Mouse (Mus musculus): ENCODE data around the gene Coq5. TPM values are rescaled to one million over a fixed set of nuclear protein-coding genes. Genes with fewer than 3 reads are reported as not detected.
A peak's percentile ranks its signal among the peaks of the same experiment; 100 is the strongest.

Coq5 gene
- polyA plus RNA-seq, 1 experiment from 2014 or later, result 58.7 TPM

GRCm38 (mm10) chr5:115240191-115240590, 39.3 kb upstream of the Coq5 start:
- H3K4me1 ChIP-seq (replicated peaks), result peaks cover 18% of the 10 kb centered on the region
- H3K4me2 ChIP-seq, result no peak overlapping the region
- no peak overlapping the region for H3K4me3 ChIP-seq
- no peaks in the 10 kb centered on the region for H3K27me3 ChIP-seq
- peaks cover 56% of the 10 kb centered on the region for H3K36me3 ChIP-seq
- no peak for ATAC-seq (ENCODE audit: low read depth)
- no peaks in the 10 kb centered on the region for H3K9me3 ChIP-seq
- no peak overlapping the region for H3K9ac ChIP-seq
- WGBS, result 88% methylated on average over 11 of the region's 11 CpGs
- H3K27ac ChIP-seq (replicated peaks), result no peak overlapping the region

GRCm38 (mm10) chr5:115255472-115255871, 24.0 kb upstream of the Coq5 start:
- Histone ChIP-seq H3K9ac (no peak overlapping the region), H3K4me2 (no peak overlapping the region), H3K27me3 (no peaks in the 10 kb centered on the region), H3K9me3 (no peaks in the 10 kb centered on the region), H3K27ac (replicated peaks) (no peak overlapping the region), H3K4me1 (replicated peaks) (no peaks in the 10 kb centered on the region; the same call in 1 of the 2 replicates), H3K36me3 (peaks cover 68% of the 10 kb centered on the region), H3K4me3 (no peak overlapping the region)
- WGBS, result 82% methylated on average over 1 of the region's 1 CpGs
- ATAC-seq (ENCODE audit: low read depth), result no peak

GRCm38 (mm10) chr5:115256909-115257546, 22.4 kb upstream of the Coq5 start:
- H3K4me1 ChIP-seq (replicated peaks), result no peaks in the 10 kb centered on the region; the same call in 1 of the 2 replicates
- no peak overlapping the region for H3K4me3 ChIP-seq
- no peaks in the 10 kb centered on the region for H3K9me3 ChIP-seq
- no peak overlapping the region for H3K27ac ChIP-seq (replicated peaks)
- 92% methylated on average over 10 of the region's 10 CpGs for WGBS
- no peak overlapping the region for H3K4me2 ChIP-seq
- H3K9ac ChIP-seq, result no peak overlapping the region
- H3K27me3 ChIP-seq, result no peaks in the 10 kb centered on the region
- ATAC-seq (ENCODE audit: low read depth), result no peak
- H3K36me3 ChIP-seq, result peaks cover 55% of the 10 kb centered on the region

DNA sequence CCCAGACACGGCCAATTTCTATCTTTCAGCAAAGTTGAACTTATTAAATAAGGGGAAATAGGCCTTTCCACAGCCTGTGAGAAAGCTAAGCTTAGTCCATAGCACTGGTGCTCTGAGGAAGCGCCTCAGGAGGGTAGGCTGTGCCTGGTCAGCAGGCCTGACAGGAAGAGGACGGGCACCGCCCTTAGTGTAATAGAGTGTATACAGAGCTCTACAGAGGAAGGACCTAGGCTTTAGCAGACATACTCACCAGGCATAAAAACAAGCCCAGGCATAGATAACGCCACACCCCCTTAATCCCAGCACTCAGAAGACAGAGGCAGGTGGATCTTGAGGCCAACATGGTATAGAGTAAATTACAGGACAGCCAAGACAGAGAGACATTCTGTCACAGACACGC, 19.1 kb upstream of the Coq5 start:
- Histone ChIP-seq H3K9ac (no peak overlapping the region), H3K4me2 (no peak overlapping the region), H3K9me3 (no peaks in the 10 kb centered on the region), H3K36me3 (peaks cover 49% of the 10 kb centered on the region), H3K27ac (replicated peaks) (no peak overlapping the region), H3K4me1 (replicated peaks) (peaks cover 4% of the 10 kb centered on the region; the same call in 1 of the 2 replicates), H3K27me3 (no peaks in the 10 kb centered on the region), H3K4me3 (no peak overlapping the region)
- no peak for ATAC-seq (ENCODE audit: low read depth)
- WGBS, result 89% methylated on average over 6 of the region's 6 CpGs

DNA sequence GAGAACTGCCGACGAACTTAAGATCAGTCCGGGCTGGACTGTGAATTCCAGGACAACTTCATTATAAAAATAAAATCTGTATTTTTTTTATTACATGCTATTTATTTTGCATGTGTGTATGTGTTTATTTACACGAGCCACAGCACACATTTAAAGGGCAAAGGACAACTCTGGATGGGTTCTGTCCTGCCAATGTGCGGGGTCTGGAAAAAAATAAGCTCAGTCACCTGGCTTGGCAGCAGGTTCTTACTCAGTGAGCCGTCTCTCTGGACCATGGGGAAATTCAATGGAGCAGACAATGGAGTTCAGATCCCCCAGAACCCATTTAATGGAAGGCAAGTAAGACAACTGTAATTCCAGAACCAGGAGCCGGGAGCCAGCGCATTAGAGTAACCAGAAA, 18.3 kb upstream of the Coq5 start:
- no peak overlapping the region for H3K27ac ChIP-seq (replicated peaks)
- H3K9ac ChIP-seq, result no peak overlapping the region
- no peaks in the 10 kb centered on the region for H3K27me3 ChIP-seq
- no peak overlapping the region for H3K4me2 ChIP-seq
- WGBS, result 88% methylated on average over 8 of the region's 8 CpGs
- H3K9me3 ChIP-seq, result no peaks in the 10 kb centered on the region
- peaks cover 9% of the 10 kb centered on the region; the same call in 1 of the 2 replicates for H3K4me1 ChIP-seq (replicated peaks)
- ATAC-seq (ENCODE audit: low read depth), result no peak
- no peak overlapping the region for H3K4me3 ChIP-seq
- peaks cover 42% of the 10 kb centered on the region for H3K36me3 ChIP-seq

DNA sequence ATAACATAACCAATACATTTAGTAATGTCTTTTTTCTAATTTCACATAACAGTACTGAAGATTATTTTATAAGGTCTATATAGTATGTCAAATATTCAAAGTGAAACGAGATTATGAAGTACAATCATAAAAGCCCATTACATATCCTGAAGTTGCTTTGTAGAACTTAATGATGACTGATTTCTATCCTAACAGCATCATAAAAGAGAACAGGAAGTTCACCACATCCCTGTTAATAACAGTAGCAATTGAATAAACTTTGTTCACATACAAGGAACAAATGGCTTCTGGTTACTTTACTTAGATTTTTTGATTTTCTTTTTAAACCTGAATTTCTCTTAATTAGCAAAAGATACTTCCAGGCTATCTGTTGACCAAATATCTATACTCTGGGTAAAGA, 17.6 kb upstream of the Coq5 start:
- H3K4me3 ChIP-seq, result no peak overlapping the region
- no peaks in the 10 kb centered on the region for H3K9me3 ChIP-seq
- no peak for ATAC-seq (ENCODE audit: low read depth)
- no peak overlapping the region for H3K9ac ChIP-seq
- no peak overlapping the region for H3K27ac ChIP-seq (replicated peaks)
- H3K36me3 ChIP-seq, result peaks cover 42% of the 10 kb centered on the region
- H3K4me2 ChIP-seq, result no peak overlapping the region
- WGBS, result 87% methylated on average over 1 of the region's 1 CpGs
- H3K4me1 ChIP-seq (replicated peaks), result peaks cover 16% of the 10 kb centered on the region; the same call in 1 of the 2 replicates
- no peaks in the 10 kb centered on the region for H3K27me3 ChIP-seq

GRCm38 (mm10) chr5:115262502-115263291, 16.8 kb upstream of the Coq5 start:
- ATAC-seq (ENCODE audit: low read depth), result no peak
- no peaks in the 10 kb centered on the region for H3K9me3 ChIP-seq
- WGBS, result 86% methylated on average over 14 of the region's 14 CpGs
- H3K36me3 ChIP-seq, result peaks cover 34% of the 10 kb centered on the region
- H3K4me1 ChIP-seq (replicated peaks), result peaks cover 24% of the 10 kb centered on the region
- no peak overlapping the region for H3K9ac ChIP-seq
- no peak overlapping the region for H3K4me3 ChIP-seq
- no peak overlapping the region for H3K27ac ChIP-seq (replicated peaks)
- no peak overlapping the region for H3K4me2 ChIP-seq
- H3K27me3 ChIP-seq, result no peaks in the 10 kb centered on the region

DNA sequence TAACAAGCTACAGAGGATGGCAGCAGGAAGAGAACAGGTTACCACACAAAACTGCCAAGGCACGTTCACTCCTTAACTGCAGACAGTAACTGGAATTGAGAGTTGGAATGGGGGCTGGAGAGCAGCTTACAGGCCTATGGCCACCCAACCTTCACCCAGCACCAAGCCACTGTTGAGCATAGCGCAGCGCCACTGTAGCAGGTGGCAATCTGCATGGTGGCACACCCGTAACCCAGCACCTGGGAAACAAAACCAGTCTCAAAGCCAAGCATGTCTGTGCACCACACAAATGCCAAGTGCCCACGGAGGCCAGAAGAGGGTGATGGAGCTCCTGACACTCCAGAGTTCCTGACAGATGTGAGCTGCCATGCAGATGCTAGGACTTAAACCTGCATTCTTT, 13.1 kb upstream of the Coq5 start:
- H3K9ac ChIP-seq, result no peak overlapping the region
- H3K36me3 ChIP-seq, result peaks cover 30% of the 10 kb centered on the region
- 93% methylated on average over 5 of the region's 5 CpGs for WGBS
- peaks cover 58% of the 10 kb centered on the region for H3K4me1 ChIP-seq (replicated peaks)
- H3K4me2 ChIP-seq, result no peak overlapping the region
- H3K27ac ChIP-seq (replicated peaks), result no peak overlapping the region
- no peaks in the 10 kb centered on the region for H3K9me3 ChIP-seq
- H3K4me3 ChIP-seq, result no peak overlapping the region
- ATAC-seq (ENCODE audit: low read depth), result no peak
- no peaks in the 10 kb centered on the region for H3K27me3 ChIP-seq

DNA sequence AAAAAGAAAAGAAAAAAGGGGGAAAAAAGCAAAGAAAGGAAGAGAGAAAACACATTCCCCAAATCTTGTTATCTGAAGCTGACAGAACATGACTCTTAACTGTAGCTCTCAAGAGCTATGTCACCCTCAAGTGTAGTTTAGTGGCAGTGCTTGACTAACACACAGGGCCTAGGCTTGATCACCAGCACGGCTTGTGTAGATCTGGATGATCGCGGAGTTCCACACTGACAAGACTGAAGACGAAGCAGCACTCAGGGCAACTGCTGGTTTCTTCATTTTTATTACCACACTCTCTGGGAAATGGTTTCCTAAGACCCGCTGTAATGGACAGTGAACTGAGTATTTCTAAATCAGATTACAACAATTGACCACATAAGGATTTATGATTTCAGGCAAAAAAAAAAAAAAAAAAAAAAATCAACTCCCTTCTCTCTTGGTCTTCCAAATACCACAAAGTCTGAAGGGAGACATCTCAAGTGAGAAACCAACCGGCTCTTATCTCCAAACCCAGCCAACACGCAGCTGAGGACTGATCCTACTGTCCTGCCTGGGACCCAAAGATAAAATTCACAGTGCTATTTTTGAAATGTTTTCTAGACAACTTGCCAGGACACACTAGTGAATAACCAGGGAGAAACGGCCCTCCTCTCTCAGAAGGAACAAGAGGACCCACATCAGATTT, 12.5 kb upstream of the Coq5 start:
- 88% methylated on average over 8 of the region's 8 CpGs for WGBS
- peaks cover 30% of the 10 kb centered on the region for H3K36me3 ChIP-seq
- no peak overlapping the region for H3K9ac ChIP-seq
- no peak overlapping the region for H3K4me2 ChIP-seq
- H3K9me3 ChIP-seq, result no peaks in the 10 kb centered on the region
- no peak overlapping the region for H3K4me3 ChIP-seq
- peaks cover 62% of the 10 kb centered on the region for H3K4me1 ChIP-seq (replicated peaks)
- no peak for ATAC-seq (ENCODE audit: low read depth)
- H3K27ac ChIP-seq (replicated peaks), result no peak overlapping the region
- no peaks in the 10 kb centered on the region for H3K27me3 ChIP-seq

DNA sequence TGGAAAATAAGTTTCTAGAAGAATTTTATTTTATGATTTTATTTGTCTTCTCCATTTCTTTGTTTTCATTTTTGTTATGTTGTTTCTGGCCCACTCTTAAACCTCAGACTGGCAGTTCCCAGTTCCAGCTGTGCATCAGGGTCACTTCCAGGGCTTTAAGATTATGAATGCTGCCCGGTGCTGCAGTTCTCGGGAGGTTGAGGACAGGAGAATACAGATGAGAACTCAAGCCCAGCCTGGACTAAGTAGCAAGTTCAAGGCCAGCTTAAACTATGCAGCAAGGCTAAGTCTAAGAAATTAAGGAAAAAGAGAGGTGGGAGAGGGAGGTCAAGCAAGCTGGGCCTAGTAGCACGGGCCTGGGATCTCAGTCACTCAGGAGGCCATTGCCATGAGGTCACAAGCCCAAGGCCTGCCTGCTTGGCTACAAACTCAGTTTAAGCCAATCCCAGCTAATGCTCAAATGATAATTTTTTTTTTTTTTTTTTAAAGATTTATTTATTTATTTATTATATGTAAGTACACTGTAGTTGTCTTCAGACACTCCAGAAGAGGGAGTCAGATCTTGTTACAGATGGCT, 11.9 kb upstream of the Coq5 start:
- H3K36me3 ChIP-seq, result peaks cover 30% of the 10 kb centered on the region
- H3K4me3 ChIP-seq, result no peak overlapping the region
- H3K9ac ChIP-seq, result no peak overlapping the region
- no peak overlapping the region for H3K27ac ChIP-seq (replicated peaks)
- H3K4me2 ChIP-seq, result no peak overlapping the region
- no peaks in the 10 kb centered on the region for H3K9me3 ChIP-seq
- 79% methylated on average over 3 of the region's 3 CpGs for WGBS
- peaks cover 62% of the 10 kb centered on the region for H3K4me1 ChIP-seq (replicated peaks)
- H3K27me3 ChIP-seq, result no peaks in the 10 kb centered on the region
- no peak for ATAC-seq (ENCODE audit: low read depth)

- Histone ChIP-seq H3K9me3 (no peaks in the 10 kb centered on the region), H3K9ac (no peak overlapping the region), H3K4me2 (0 out of 2 replicates have a peak overlapping the region, but pooled peaks have one; percentile 91), H3K4me3 (no peak overlapping the region), H3K27ac (replicated peaks) (no peak overlapping the region), H3K27me3 (no peaks in the 10 kb centered on the region), H3K4me1 (replicated peaks) (peaks cover 65% of the 10 kb centered on the region), H3K36me3 (peaks cover 30% of the 10 kb centered on the region)
- WGBS, result 62% methylated on average over 3 of the region's 3 CpGs
- ATAC-seq (ENCODE audit: low read depth), result no peak
Observed at GRCm38 (mm10) chr5:115268266-115268665, 11.2 kb upstream of the Coq5 start.

- peak overlapping the region; percentile 92 for H3K4me3 ChIP-seq
Observed at GRCm38 (mm10) chr5:115269969-115270368, 9.5 kb upstream of the Coq5 start.

More at GRCm38 (mm10) chr5:115269969-115270368, 9.5 kb upstream of the Coq5 start:
- H3K9ac ChIP-seq, result peak overlapping the region; percentile 98; the same call in 1 of the 2 replicates
- H3K36me3 ChIP-seq, result peaks cover 30% of the 10 kb centered on the region
- H3K27me3 ChIP-seq, result no peaks in the 10 kb centered on the region
- H3K4me1 ChIP-seq (replicated peaks), result peaks cover 65% of the 10 kb centered on the region
- H3K27ac ChIP-seq (replicated peaks), result no peak overlapping the region
- H3K4me2 ChIP-seq, result peak overlapping the region; percentile 91
- WGBS, result 97% methylated on average over 1 of the region's 1 CpGs
- no peaks in the 10 kb centered on the region for H3K9me3 ChIP-seq
- ATAC-seq (ENCODE audit: low read depth), result no peak

All from neural tube, embryonic 13.5 days (tissue).